Mouse (Mus musculus): Measurements from ENCODE around the gene Cfap58.

- no peak for TF ChIP-seq CTCF (IDR thresholded peaks at IDR 0.05; ENCODE audit: control insufficient read depth, insufficient read depth, insufficient read length)
- no peak for TF ChIP-seq MAX (IDR thresholded peaks at IDR 0.05)
- TF ChIP-seq CEBPB (IDR thresholded peaks at IDR 0.05; ENCODE audit: low read depth): no peak
- TF ChIP-seq MYOD1 (IDR thresholded peaks at IDR 0.05; ENCODE audit: control insufficient read depth, insufficient read length, low read depth): no peak
- TF ChIP-seq USF1 (IDR thresholded peaks at IDR 0.05; ENCODE audit: low read depth): no peak
- no peak for TF ChIP-seq FOSL1 (IDR thresholded peaks at IDR 0.05; ENCODE audit: insufficient read depth, low read length, poor library complexity, severe bottlenecking)
- TF ChIP-seq MYOG (IDR thresholded peaks at IDR 0.05; ENCODE audit: control insufficient read depth, extremely low read depth, insufficient read length): no peak
Measured at GRCm38 (mm10) chr19:47987986-47988385, 50.5 kb downstream of the Cfap58 start.

Data from C2C12 (cell line).